Mouse (Mus musculus) left cerebral cortex, postnatal 14 days (tissue): ENCODE measurements around the gene Eif3b. TPM values are rescaled to one million over a fixed set of nuclear protein-coding genes. Genes with fewer than 3 reads are reported as not detected.

ENCODE experiments used
- DNase-seq, 2 experiments: peaks; one replicate each; pipeline ENCODE4 v3.0.0; 2021 to 2022; ENCODE audit warnings: low spot score in 2 of 2, mixed read lengths in 1 of 2
- intact Hi-C: fragments of 180-260 bp; cut with DNase I; formaldehyde crosslinking; loops from one replicate; pipeline ENCODE4 v1.15.1; 2025
- long read RNA-seq, 2 experiments: library from polyadenylated mRNA; stranded (forward); transcript quantifications; one replicate each; pipeline ENCODE4 v2.0.0; 2021
- total RNA-seq, 2 experiments: library from RNA; stranded (reverse); gene quantifications; 2 replicates each; pipeline ENCODE4 v1.2.3; 2021

Gene Eif3b
- total RNA-seq: 100 to 1,000 TPM; 108 to 109 TPM
- long read RNA-seq, experiment 1, transcript Eif3b-201 (19 exons, 2,945 nt): major isoform, 223 of 245 reads
- long read RNA-seq, experiment 1, partial matches to known transcripts: 14 of 245 reads
- long read RNA-seq, experiment 1, other reads (novel, unspliced or antisense): 8 of 245 reads
- long read RNA-seq, experiment 2, transcript Eif3b-201 (19 exons, 2,945 nt): major isoform, 238 of 267 reads
- long read RNA-seq, experiment 2, partial matches to known transcripts: 22 of 267 reads
- long read RNA-seq, experiment 2, other reads (novel, unspliced or antisense): 7 of 267 reads

GRCm38 (mm10) chr5:140418489-140419441 is at the start of gene Eif3b:
Eif3b (plus strand) TSS chr5:140419328.
- peak; percentile 89 to 91 for DNase-seq
- intact Hi-C loops: loop anchor here (5.0 kb wide), 2 partner anchors 81 to 89 kb away; partner anchors contain the start of gene Chst12

DNA sequence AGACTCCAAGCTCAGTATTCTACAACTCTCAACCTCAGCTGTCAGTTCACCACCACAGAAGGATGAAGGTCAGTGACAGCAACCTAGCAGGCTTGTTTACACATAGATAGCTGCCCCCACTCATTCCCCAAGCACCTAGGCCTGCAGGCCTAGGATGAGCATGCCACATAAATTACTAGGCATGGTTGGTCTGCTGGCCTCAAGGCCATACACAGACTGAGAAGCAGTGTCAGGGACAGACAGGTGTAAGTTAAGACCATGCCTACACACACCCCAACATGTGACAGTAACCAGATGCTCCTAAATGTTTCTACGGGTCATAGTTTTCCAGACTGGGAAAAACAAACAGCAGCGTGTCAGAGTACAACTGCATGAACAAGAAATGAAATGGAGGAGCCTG is 49.7 kb upstream of the Eif3b start:
- no peak for DNase-seq
- intact Hi-C loops: no loop called here

GRCm38 (mm10) chr5:140370446-140371254 is 48.5 kb upstream of the Eif3b start:
- no peak for DNase-seq
- intact Hi-C loops: no loop called here

DNA sequence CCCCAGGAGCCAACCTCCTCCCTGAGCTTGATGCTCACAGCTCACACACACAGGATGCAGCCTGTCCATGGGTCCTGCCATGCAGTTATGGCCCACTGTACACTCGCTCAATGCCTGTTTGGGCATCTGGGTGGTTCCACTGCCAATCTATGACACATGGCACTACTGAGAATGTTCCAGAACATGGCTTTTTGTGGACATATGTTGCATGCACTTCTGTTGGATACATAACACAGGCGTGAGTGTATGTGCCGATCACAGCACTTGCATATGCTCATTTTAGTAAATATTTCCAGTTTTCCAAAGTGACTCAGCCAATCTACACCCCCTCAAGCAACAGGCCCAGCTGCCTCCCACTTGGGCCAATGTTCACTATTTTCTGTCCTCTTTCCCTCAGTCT is 47.5 kb upstream of the Eif3b start:
- peak; percentile 34 to 69 for DNase-seq
- intact Hi-C loops: no loop called here

DNA sequence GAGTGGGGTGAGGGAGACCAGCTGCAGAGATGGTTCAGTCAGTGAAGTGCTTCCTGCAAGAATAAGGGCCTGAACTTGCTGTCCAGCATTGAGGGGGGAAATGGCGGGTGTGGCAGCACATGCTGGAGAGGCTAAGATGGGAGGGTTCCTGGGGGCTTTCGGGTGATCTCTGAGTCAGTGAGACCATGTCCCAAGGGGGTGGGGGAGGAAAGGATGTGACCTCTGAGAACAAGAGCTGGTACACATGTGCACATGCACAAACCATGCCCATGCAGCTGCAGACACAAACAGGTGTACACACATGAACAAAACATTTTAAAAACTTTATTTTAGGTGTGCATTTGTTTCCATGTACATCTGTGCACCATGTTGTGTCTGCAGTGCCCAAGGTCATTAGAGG is 45.4 kb upstream of the Eif3b start:
- intact Hi-C loops: no loop called here
- no peak for DNase-seq

- DNase-seq: peak; percentile 48 to 76
- intact Hi-C loops: no loop called here
Observed at GRCm38 (mm10) chr5:140374226-140374625, 44.9 kb upstream of the Eif3b start.

- no peak for DNase-seq
- intact Hi-C loops: no loop called here
Observed at GRCm38 (mm10) chr5:140375249-140375829, 43.8 kb upstream of the Eif3b start.

DNA sequence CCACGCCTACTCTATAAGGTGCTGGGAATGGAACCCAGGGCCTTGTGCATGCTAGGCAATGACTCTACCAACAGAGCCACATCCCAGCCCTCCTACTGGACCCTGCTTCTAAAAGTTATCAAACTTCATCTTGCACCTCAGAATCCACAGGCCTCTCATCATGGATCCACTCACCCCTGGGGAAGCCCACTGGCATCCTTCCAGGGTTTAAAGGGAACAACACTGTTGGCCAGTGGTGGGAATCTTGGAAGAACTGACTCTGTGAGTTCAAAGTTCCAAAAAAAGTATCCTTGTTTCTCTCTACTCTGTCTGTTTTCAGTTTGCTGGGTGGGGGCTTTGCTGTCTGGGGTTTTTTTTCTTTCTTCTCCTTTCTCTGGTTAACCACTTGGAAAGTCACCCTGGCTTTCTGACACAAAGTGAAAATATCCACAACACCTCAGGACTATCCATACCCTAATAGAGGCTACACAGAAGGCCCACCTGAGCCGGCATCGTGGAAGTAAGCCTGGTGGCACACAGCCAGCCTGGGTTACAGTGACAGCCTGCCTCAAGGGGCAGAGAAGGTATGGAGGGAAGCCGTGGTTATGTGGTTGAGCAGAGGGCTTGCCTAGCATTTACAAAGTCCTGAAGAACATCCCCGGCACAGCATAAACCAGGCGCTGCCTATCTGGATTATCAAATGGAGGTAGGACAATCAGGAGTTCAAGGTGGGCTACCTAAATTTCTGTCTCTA is 40.8 kb upstream of the Eif3b start:
- intact Hi-C loops: no loop called here
- no peak for DNase-seq

GRCm38 (mm10) chr5:140379299-140379698 is 39.8 kb upstream of the Eif3b start:
- intact Hi-C loops: no loop called here
- no peak for DNase-seq

- DNase-seq: no peak
Observed at GRCm38 (mm10) chr5:140381156-140381555, 38.0 kb upstream of the Eif3b start.

DNA sequence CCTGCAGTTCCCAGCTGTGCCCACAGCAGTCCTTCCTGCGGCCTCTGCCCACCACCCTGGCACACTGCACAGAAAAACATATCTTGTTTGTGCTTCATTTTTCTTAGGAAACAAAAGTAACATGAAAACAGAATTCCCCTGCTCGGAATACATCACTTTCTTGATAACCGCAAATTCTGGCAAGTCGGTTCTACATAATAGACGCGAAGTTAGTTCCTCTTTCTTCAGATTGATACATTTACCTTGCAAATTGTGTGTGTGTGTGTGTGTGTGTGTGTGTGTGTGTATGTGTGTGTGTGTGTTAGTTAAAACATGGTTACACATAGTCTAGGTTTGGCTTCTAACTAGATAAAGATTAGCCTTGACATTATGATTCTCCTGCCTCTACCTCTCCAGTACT is 36.4 kb upstream of the Eif3b start:
- DNase-seq: no peak
- intact Hi-C loops: no loop called here

More at GRCm38 (mm10) chr5:140381156-140381555, 38.0 kb upstream of the Eif3b start:
- intact Hi-C loops: no loop called here

DNA sequence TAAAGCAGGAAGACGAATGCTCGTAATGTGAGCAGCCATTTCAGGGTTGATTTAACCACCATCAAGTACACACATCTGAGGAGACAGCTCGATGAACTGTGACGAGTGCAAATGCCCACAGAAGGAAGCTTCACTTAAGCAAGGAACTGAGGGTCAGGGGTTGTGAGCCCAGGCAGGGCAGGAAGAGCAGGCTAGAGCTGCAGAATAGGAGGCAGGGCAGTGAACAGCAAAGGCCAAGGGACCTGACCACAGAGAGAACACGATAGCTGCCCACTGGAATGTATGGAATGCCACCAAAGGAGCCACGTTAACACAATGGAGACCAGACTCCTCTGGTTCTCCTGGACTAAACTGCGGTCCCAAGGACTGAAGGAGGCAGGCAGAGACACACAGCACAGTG is 35.6 kb upstream of the Eif3b start:
- no peak for DNase-seq
- intact Hi-C loops: no loop called here

DNA sequence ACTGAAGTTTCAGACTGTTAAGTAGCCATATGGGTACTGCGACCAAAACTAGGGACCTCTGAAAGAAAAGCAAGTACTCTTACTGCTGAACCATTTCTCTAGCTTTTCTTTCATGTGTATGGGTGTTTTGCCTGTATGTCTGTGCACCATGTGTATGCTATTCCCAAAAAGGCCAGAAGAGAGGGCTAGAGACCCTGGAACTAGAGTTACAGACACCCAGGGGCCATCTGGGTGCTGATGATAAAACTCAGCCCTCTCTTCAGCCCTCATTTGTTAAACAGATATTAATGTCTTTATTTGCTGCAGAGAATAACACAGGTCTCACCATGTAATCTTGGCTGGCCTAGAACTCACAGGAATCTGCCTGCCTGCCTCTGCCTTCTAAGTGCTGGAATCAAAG is 34.7 kb upstream of the Eif3b start:
- DNase-seq: no peak
- intact Hi-C loops: no loop called here

DNA sequence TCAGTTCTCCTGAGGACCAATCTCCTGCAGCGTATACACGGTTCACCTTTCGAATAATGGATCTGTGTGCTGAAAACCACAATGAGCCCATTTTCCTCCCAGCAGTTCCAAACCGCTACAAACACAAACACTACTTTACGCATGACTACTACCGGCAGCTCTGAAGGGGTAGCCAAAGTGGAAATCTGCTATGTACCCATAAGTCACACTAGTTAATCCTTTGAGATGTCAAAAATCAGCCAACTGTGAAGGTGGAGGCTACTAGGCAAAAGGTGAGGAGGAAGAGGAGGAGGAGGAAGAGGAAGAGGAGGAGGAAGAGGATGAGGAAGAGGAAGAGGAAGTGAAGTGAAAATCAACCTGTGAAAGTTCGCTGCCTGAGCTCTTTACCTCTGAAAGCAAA is 31.9 kb upstream of the Eif3b start:
- no peak for DNase-seq
- intact Hi-C loops: no loop called here

DNA sequence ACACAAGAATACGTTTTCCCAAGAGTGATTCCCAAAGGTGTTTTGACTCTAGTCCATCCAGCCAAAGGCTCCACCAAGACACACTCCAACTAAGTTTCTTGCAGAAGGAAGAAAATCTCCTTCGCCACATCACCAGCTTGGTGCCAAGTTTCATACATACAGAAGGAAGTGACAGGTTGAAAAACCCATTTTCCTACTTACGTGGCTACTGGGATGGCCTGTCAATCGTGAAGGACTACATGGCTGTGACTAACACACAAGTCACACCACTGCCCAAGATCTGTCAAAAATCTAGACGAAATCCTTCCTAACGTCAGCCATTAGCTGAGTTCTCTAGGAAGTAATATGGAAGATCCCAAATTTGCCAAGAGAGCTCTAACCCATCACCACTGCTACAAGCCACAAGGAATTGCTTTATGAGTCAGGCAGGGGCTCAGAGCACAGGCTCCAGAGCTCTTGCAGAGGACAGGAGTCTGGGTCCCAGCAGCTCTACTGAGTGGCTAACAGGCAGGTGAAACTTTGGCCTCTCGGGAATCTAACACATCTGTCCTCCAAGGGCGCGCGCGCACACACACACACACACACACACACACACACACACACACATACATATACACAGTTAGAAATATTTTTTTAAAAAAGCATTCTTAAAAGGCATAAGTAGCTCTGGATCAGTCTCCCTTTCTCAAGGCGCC is 31.2 kb upstream of the Eif3b start:
- intact Hi-C loops: no loop called here
- no peak for DNase-seq

- intact Hi-C loops: no loop called here
- DNase-seq: peak; percentile 89 to 90
Observed at GRCm38 (mm10) chr5:140388588-140389576, 30.2 kb upstream of the Eif3b start, which contains the start of gene Snx8. Snx8 (minus strand) TSS chr5:140389262.

DNA sequence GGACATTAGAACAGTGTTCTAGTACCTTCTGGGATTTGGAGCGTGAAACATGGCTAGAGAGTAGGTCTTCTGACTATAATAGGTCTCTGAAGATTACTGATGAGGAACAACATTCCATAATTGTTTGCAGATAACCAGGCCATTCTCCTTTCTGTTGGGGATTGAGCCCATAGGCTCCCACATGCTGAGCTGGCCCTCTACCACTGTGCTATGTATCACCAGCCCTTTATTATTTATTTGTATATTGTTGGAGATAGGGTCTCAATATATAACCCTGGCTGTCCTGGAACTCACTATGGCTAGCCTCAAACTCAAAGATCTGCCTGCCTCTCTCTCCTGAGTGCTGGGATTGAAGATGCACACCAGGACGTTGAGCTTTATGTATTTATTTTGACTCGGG is 29.5 kb upstream of the Eif3b start:
- intact Hi-C loops: no loop called here
- DNase-seq: no peak
